In the genomic region with DNA sequence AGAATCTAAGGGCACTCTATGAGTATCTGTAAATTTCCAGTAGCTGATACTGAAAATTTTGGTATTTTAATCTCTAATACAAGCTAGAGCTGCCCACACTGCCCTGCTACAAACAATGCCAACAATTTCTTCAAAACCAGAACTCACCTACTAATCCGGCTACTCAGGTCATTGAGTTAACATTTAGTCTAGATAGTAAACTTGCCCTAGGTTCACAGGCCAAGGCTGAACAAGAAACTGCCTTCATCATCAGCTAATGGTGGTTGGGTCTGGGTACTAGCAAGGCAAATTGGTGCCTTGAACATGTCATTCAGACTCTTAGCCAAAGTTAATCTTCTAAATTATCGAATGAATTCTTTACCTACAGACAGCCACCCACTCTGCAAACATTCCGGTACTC, we compare ENCODE assay signal across 10 mouse cellular contexts. TPM values are rescaled to one million over a fixed set of nuclear protein-coding genes. Genes with fewer than 3 reads are reported as not detected.
DNase-seq lines count a peak whose midpoint lies in the region; ATAC-seq and TF ChIP-seq lines count a peak whose summit lies in the region.
"Had no signal": no experiment of that assay in that cellular context is flagged by ENCODE, and none has a peak within 500 bp of the region (broad histone marks: within the 10 kb centered on the region; RNA-seq: fewer than 3 reads in every experiment).

No protein-coding gene starts in this region.

- H3K36me3 ChIP-seq in kidney, embryonic 16.5 days (ENCODE audit: insufficient read depth, low read length), result no peaks in the 10 kb centered on the region
- H3K36me3 ChIP-seq in embryonic facial prominence, embryonic 15.5 days, result no peaks in the 10 kb centered on the region
- no peaks in the 10 kb centered on the region for H3K36me3 ChIP-seq in intestine, postnatal 0 days (ENCODE audit: control insufficient read depth, insufficient read depth)
- no peaks in the 10 kb centered on the region for H3K36me3 ChIP-seq in neural tube, embryonic 12.5 days

- H3K4me3 ChIP-seq in kidney, embryonic 16.5 days (ENCODE audit: low read length), result peak overlapping the region; percentile 97
- H3K4me3 ChIP-seq in embryonic facial prominence, embryonic 15.5 days (replicated peaks), result peak overlapping the region; percentile 98; the same call in 1 of the 2 replicates
- H3K4me3 ChIP-seq in intestine, postnatal 0 days (ENCODE audit: low read depth, low read length), result no peak overlapping the region
- peak overlapping the region; percentile 97 for H3K4me3 ChIP-seq in neural tube, embryonic 12.5 days
- H3K4me3 ChIP-seq in gastrocnemius, adult 2 months, result no peak overlapping the region; the same call in 1 of the 2 replicates

- peak overlapping the region; percentile 74 for H3K4me2 ChIP-seq in kidney, embryonic 16.5 days (replicated peaks; ENCODE audit: low read depth, low read length)
- H3K4me2 ChIP-seq in embryonic facial prominence, embryonic 15.5 days (replicated peaks), result peak overlapping the region; percentile 56; the same call in 1 of the 2 replicates
- peak overlapping the region; percentile 85 for H3K4me2 ChIP-seq in intestine, postnatal 0 days (replicated peaks; ENCODE audit: low read depth)
- peak overlapping the region; percentile 70 for H3K4me2 ChIP-seq in neural tube, embryonic 12.5 days (replicated peaks)

- WGBS in kidney, embryonic 16.5 days, result 54% methylated on average over 3 of the region's 3 CpGs
- 64% methylated on average over 3 of the region's 3 CpGs for WGBS in embryonic facial prominence, embryonic 15.5 days
- WGBS in intestine, postnatal 0 days, result 43% methylated on average over 3 of the region's 3 CpGs
- 75% methylated on average over 3 of the region's 3 CpGs for WGBS in neural tube, embryonic 12.5 days

- no peak overlapping the region for H3K27ac ChIP-seq in kidney, embryonic 16.5 days (ENCODE audit: low read length)
- no peak overlapping the region for H3K27ac ChIP-seq in embryonic facial prominence, embryonic 15.5 days (replicated peaks)
- no peak overlapping the region for H3K27ac ChIP-seq in intestine, postnatal 0 days (ENCODE audit: low read depth, low read length)
- no peak overlapping the region for H3K27ac ChIP-seq in neural tube, embryonic 12.5 days
- no peak overlapping the region for H3K27ac ChIP-seq in gastrocnemius, adult 2 months

- intact Hi-C loops in gastrocnemius, adult 2 months (cut with DNase I), result loop anchor here (5.0 kb wide), 3 partner anchors 34 to 56 kb away; a partner anchor contains a TSS

- H3K4me1 ChIP-seq in kidney, embryonic 16.5 days (ENCODE audit: insufficient read depth, low read length), result peaks cover 30% of the 10 kb centered on the region
- peaks cover 29% of the 10 kb centered on the region for H3K4me1 ChIP-seq in embryonic facial prominence, embryonic 15.5 days
- peaks cover 6% of the 10 kb centered on the region; the same call in 1 of the 2 replicates for H3K4me1 ChIP-seq in intestine, postnatal 0 days (replicated peaks; ENCODE audit: control insufficient read depth, insufficient read depth, low read length)
- peaks cover 19% of the 10 kb centered on the region for H3K4me1 ChIP-seq in neural tube, embryonic 12.5 days

- H3K9me3 ChIP-seq in kidney, embryonic 16.5 days (ENCODE audit: low read length), result no peaks in the 10 kb centered on the region
- no peaks in the 10 kb centered on the region for H3K9me3 ChIP-seq in embryonic facial prominence, embryonic 15.5 days (replicated peaks)
- H3K9me3 ChIP-seq in intestine, postnatal 0 days (ENCODE audit: control insufficient read depth), result no peaks in the 10 kb centered on the region
- H3K9me3 ChIP-seq in neural tube, embryonic 12.5 days, result no peaks in the 10 kb centered on the region

- no peak for TF ChIP-seq CTCF in intestine, postnatal 0 days (IDR thresholded peaks at IDR 0.05; ENCODE audit: low read depth)
- no peak for TF ChIP-seq CTCF in gastrocnemius, adult 2 months (IDR thresholded peaks at IDR 0.05)

- no peak for ATAC-seq in kidney, embryonic 16.5 days (ENCODE audit: low FRiP score, low TSS enrichment)
- ATAC-seq in embryonic facial prominence, embryonic 15.5 days (ENCODE audit: insufficient number of reproducible peaks, low FRiP score, low TSS enrichment, low read depth), result no peak
- ATAC-seq in intestine, postnatal 0 days, result no peak
- ATAC-seq in neural tube, embryonic 12.5 days (ENCODE audit: low FRiP score, low read depth), result no peak

- DNase-seq in kidney, postnatal 25 days, result no peak
- DNase-seq in cerebellum, postnatal 14 days, result no peak
- DNase-seq in gastrocnemius, adult 2 months, result no peak
- no peak for DNase-seq in cerebellum, adult 9-11 months
- DNase-seq: kidney, postnatal 14 days; thymus, adult 18-20 months had no signal

- H3K27me3 ChIP-seq in kidney, embryonic 16.5 days (ENCODE audit: insufficient read depth, low read length), result no peaks in the 10 kb centered on the region
- no peaks in the 10 kb centered on the region for H3K27me3 ChIP-seq in embryonic facial prominence, embryonic 15.5 days
- no peaks in the 10 kb centered on the region for H3K27me3 ChIP-seq in intestine, postnatal 0 days (replicated peaks; ENCODE audit: control insufficient read depth, insufficient read depth, low read length)
- H3K27me3 ChIP-seq in neural tube, embryonic 12.5 days (replicated peaks), result no peaks in the 10 kb centered on the region

- H3K9ac ChIP-seq in kidney, embryonic 16.5 days (replicated peaks; ENCODE audit: low read length), result no peak overlapping the region; the same call in 1 of the 2 replicates
- no peak overlapping the region for H3K9ac ChIP-seq in embryonic facial prominence, embryonic 15.5 days
- no peak overlapping the region for H3K9ac ChIP-seq in intestine, postnatal 0 days (ENCODE audit: low read depth, low read length)
- H3K9ac ChIP-seq in neural tube, embryonic 12.5 days, result no peak overlapping the region

RNA-seq across cellular contexts. Expression of a gene that starts 2.2 kb away (rescaled TPM):
- 155 and 169 TPM in 2 replicates for polyA plus RNA-seq in kidney, embryonic 16.5 days (2015; fragmentation: Nextera tagmentation; extraction: Ambion mirVana)
- polyA plus RNA-seq in embryonic facial prominence, embryonic 15.5 days (2015; fragmentation: Nextera tagmentation; extraction: Ambion mirVana), result 144 and 151 TPM in 2 replicates
- polyA plus RNA-seq in intestine, postnatal 0 days (2015; fragmentation: Nextera tagmentation; extraction: Ambion mirVana), result 121 and 132 TPM in 2 replicates
- polyA plus RNA-seq in neural tube, embryonic 12.5 days (2016; fragmentation: Nextera tagmentation; extraction: Ambion mirVana), result 327 and 357 TPM in 2 replicates
- total RNA-seq in gastrocnemius, adult 2 months (2021), result 10 to 100 TPM; 49.1 to 73.5 TPM

RNA-seq across cellular contexts. Expression of a gene that starts 37.6 kb away (rescaled TPM):
- 1.6 TPM in 2 replicates for polyA plus RNA-seq in kidney, embryonic 16.5 days (2015; fragmentation: Nextera tagmentation; extraction: Ambion mirVana)
- 4.4 and 5.2 TPM in 2 replicates for polyA plus RNA-seq in embryonic facial prominence, embryonic 15.5 days (2015; fragmentation: Nextera tagmentation; extraction: Ambion mirVana)
- polyA plus RNA-seq in intestine, postnatal 0 days (2015; fragmentation: Nextera tagmentation; extraction: Ambion mirVana), result 3.2 and 3.3 TPM in 2 replicates
- 1.8 TPM in 2 replicates for polyA plus RNA-seq in neural tube, embryonic 12.5 days (2016; fragmentation: Nextera tagmentation; extraction: Ambion mirVana)
- 1 to 10 TPM; 3.9 to 5.1 TPM for total RNA-seq in gastrocnemius, adult 2 months (2021)

RNA-seq across cellular contexts. Expression of a gene that starts 56.4 kb away (rescaled TPM):
- 40.0 and 40.5 TPM in 2 replicates for polyA plus RNA-seq in kidney, embryonic 16.5 days (2015; fragmentation: Nextera tagmentation; extraction: Ambion mirVana)
- 49.9 and 50.0 TPM in 2 replicates for polyA plus RNA-seq in embryonic facial prominence, embryonic 15.5 days (2015; fragmentation: Nextera tagmentation; extraction: Ambion mirVana)
- polyA plus RNA-seq in intestine, postnatal 0 days (2015; fragmentation: Nextera tagmentation; extraction: Ambion mirVana), result 61.5 and 68.8 TPM in 2 replicates
- 52.3 and 53.1 TPM in 2 replicates for polyA plus RNA-seq in neural tube, embryonic 12.5 days (2016; fragmentation: Nextera tagmentation; extraction: Ambion mirVana)
- total RNA-seq in gastrocnemius, adult 2 months (2021), result 10 to 100 TPM; 63.2 to 72.3 TPM

Comparison
In these comparisons a context has a peak if more than half of its experiments do, and no peak if none do; other contexts are left out.
1. H3K4me3 ChIP-seq: peak in kidney, embryonic 16.5 days (single experiment), embryonic facial prominence, embryonic 15.5 days (single experiment) and neural tube, embryonic 12.5 days (single experiment); none in intestine, postnatal 0 days (single experiment) and gastrocnemius, adult 2 months (single experiment).
2. Peak in every context shown above with its lines, with median percentiles within 50 percentile points of each other: H3K4me2 ChIP-seq.